Mouse (Mus musculus): ENCODE measurements around the gene Sertad2.

The Sertad2 gene

GRCm38 (mm10) chr11:20604119-20604518, 61.1 kb downstream of the Sertad2 start:
- DNase-seq (ENCODE audit: low spot score): no peak

GRCm38 (mm10) chr11:20605613-20606012, 62.6 kb downstream of the Sertad2 start:
- DNase-seq (ENCODE audit: low spot score): no peak

DNA sequence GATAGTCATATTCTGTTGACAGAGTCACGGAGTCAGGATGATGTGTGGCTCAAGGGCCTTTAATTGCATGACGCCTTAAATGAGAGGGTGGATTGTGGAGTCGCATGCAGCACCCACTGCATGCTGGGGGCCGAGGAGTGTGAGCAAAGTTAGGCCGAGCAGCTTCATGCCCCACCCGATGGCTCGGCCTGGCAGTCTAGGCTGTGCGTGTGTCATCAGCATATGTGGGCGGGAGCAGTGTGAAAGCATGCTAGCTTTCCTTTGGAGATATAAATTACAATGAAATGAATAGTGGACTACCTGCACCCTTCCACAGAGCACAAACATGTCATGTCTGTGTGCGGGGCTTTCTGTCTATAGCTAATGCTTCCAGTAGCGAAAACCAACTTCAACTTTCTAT, 65.4 kb downstream of the Sertad2 start:
- DNase-seq (ENCODE audit: low spot score): no peak

DNA sequence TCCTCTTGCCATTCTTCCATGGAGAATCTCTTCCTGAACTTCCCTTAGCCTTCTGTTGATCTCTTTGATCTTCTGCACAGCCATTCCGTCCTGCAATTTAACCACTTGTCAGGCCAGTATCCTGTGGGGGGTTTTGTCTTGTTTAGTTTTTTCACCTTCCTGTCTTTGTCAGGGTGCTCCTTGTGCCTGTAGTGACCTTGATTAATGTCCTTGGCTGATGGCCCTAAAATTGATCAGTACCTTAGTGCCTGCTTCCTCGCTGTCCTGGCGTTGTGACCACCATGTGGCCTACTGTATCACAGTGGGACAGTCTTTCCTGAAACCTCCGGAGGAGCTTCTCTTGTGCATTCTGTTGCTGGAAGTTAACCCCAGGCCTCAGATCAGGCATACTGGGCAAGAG, 70.2 kb downstream of the Sertad2 start:
- no peak for DNase-seq (ENCODE audit: low spot score)

- no peak for DNase-seq (ENCODE audit: low spot score)
Observed at GRCm38 (mm10) chr11:20616103-20616502, 73.0 kb downstream of the Sertad2 start.

- DNase-seq (ENCODE audit: low spot score): no peak
Observed at GRCm38 (mm10) chr11:20627146-20627545, 84.1 kb downstream of the Sertad2 start.

DNA sequence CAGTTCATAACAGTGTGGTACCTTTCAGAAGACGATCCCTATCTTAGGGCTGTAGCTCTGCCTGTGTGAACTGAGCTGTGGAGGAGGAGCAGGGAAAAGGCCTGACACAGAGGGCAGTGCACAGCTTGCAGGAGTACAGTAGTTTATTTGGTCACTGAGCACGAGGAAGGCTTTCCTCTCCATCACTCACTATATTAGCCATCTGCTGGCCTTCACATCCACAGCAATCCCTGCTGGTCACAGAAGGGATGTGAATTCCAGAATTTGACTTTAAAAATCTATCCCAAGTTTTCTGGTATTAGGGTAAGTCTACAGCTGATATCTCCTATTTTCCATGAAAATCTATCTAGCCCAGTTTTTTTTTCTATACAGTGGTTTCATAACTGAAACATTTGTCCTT, 85.2 kb downstream of the Sertad2 start:
- no peak for DNase-seq (ENCODE audit: low spot score)

DNA sequence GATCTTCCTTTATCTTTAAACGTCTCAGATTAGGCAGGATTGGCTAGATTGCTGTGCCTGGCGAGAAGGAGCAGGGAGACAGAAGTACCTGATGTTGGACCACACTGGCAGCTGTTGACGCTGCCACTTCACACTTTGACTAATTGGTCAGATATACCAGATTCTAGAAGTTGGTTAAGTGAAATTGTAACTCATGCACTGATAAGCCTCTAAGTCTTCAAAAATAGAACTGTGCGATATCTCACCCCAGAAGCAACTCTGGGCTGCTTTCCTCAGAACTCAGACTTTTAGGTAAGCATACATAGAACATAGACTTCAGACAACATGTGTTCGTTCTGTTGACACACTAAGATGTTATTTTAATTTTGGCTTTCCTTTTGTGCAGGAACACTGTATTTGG, 86.6 kb downstream of the Sertad2 start:
- no peak for DNase-seq (ENCODE audit: low spot score)

GRCm38 (mm10) chr11:20631026-20631940, 88.2 kb downstream of the Sertad2 start:
- DNase-seq (ENCODE audit: low spot score): peak; percentile 93

GRCm38 (mm10) chr11:20631941-20632618, 89.0 kb downstream of the Sertad2 start:
- DNase-seq (ENCODE audit: low spot score): peak; percentile 65

GRCm38 (mm10) chr11:20632619-20632965, 89.5 kb downstream of the Sertad2 start:
- DNase-seq (ENCODE audit: low spot score): peak; percentile 69

- DNase-seq (ENCODE audit: low spot score): no peak
Observed at GRCm38 (mm10) chr11:20634543-20634942, 91.5 kb downstream of the Sertad2 start.

GRCm38 (mm10) chr11:20635646-20636045, 92.6 kb downstream of the Sertad2 start:
- DNase-seq (ENCODE audit: low spot score): no peak

DNA sequence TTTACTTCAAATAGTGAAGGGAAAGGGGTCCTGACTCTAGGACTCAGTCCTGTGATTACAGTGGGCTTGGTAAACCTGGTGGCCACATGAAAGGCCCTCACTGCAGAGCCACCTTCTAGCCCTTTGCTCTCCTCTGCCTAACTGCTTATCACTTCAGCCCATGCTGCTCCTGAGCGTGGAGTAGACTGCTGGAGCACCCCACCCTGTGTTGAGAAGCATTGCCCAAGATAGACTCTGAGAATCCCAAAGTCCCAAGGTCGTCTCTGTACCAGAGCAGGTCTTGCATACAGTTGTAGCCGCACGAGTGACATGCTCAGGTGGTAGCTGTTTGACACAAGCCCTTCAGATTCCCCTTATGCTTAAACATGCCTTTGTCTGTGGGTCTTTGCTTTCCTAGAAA, 93.1 kb downstream of the Sertad2 start:
- DNase-seq (ENCODE audit: low spot score): no peak

- no peak for DNase-seq (ENCODE audit: low spot score)
Observed at GRCm38 (mm10) chr11:20637060-20637459, 94.0 kb downstream of the Sertad2 start.

GRCm38 (mm10) chr11:20638841-20639240, 95.8 kb downstream of the Sertad2 start:
- DNase-seq (ENCODE audit: low spot score): peak; percentile 88

- DNase-seq (ENCODE audit: low spot score): peak; percentile 90
Observed at GRCm38 (mm10) chr11:20639918-20640447, 96.9 kb downstream of the Sertad2 start.

DNA sequence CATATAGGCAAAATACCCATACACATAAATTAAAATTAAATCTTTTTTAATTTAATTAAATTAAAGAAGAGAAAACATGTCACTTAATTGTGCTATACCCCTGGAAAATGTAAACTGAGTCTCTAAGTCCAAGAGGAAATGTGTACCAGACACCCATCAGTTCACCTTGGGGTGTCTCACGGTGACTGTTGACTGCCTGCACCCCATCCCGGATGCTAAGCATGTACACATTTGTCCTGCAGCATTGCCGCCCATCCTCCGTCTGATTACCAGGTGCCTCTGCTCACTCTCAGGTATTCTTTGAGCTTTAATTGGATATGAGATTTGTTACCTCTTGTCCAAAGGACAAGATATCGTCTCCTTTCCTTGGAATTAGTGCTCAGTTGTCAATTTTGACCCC, 99.3 kb downstream of the Sertad2 start:
- no peak for DNase-seq (ENCODE audit: low spot score)

DNA sequence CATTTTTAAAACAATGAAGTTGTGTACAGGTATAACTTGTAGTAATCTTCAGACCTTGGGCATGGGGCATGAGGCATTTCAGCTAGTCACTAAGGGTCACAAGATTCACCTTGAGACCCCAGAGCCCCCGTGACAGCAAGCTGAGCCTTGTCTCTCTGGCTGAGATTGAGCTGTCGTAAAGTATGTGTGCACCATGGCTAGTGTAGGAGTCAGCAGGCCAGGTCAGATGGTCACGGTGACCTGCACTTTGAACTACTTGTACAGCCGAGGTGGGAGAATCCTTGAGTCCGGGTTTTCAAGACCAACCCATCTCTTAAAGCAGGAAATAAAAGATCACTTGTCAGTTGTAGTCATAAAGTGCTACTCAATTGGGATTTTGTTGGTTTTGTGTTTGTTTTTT, 100.1 kb downstream of the Sertad2 start:
- peak; percentile 29 for DNase-seq (ENCODE audit: low spot score)

GRCm38 (mm10) chr11:20644166-20644565, 101.1 kb downstream of the Sertad2 start:
- DNase-seq (ENCODE audit: low spot score): no peak

- DNase-seq (ENCODE audit: low spot score): peak; percentile 32
Observed at GRCm38 (mm10) chr11:20644872-20645271, 101.8 kb downstream of the Sertad2 start.

DNA sequence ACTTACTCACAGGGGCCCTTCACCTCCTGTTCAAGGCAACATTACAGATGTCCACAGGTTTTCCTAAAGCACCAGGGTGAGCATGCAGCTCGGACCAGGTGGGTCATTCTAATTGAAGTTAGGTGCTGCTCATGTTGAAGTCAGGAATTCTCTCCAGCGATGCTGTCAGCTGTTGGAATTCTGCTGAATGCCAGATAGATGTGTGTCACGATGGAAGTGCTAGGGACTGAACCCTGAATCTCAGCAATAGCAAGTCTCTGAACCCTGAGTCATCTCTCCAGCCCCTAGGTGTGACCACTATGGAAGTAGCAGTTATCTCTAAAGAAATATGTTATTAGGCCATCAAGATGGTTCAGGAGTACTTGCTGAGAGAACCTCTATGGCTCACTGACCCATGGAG, 102.5 kb downstream of the Sertad2 start:
- DNase-seq (ENCODE audit: low spot score): no peak

GRCm38 (mm10) chr11:20646142-20646541, 103.1 kb downstream of the Sertad2 start:
- DNase-seq (ENCODE audit: low spot score): no peak

Measured in embryo, embryonic 10 days (tissue).